8 mouse cellular contexts compared by ENCODE assay signal in the genomic region with DNA sequence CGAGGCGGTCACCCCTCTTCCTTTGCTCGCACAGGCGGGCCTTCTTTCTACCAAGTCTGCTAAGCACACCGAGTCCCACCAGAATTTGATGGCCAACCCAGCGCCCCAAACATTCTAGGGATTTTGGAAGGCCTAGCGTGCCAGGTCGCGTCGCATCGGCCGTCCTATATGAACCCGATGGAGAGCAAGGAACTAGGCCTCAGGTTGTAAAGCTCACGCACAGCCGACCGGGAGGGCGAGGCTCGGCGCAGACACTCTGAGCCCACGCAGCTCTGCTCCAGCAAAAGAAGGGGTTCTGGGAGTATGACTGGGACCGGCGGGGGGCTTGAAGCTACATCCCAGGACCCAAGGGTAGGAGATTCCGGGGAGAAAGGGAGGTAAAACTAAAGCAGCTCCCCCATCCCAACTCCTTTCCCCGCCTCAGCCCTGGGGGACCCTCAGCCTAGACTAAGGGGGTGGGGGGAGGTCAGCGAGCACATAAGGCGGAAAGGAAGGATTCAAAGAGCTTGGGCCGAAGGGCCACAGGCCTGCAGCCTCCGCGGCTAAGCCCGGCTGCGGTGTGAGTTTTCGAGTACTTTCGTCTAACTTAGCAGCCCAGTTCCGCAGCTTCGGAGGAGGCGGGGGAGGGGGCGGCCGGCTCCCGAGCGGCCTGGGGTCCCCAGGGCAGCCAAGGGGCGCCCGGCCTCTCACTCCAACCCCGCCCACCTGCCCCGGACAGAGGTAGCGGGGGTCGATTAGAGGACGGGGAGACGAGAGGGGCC. TPM values are rescaled to one million over a fixed set of nuclear protein-coding genes. Genes with fewer than 3 reads are reported as not detected.
A peak's percentile ranks its signal among the peaks of the same experiment; 100 is the strongest.
DNase-seq lines count a peak whose midpoint lies in the region; ATAC-seq and TF ChIP-seq lines count a peak whose summit lies in the region.
"Had no signal": no experiment of that assay in that cellular context is flagged by ENCODE, and none has a peak within 500 bp of the region (broad histone marks: within the 10 kb centered on the region; RNA-seq: fewer than 3 reads in every experiment).

No protein-coding gene starts in this region.

- TF ChIP-seq POLR2A in lung, adult 2 months (IDR thresholded peaks at IDR 0.05; ENCODE audit: borderline replicate concordance, extremely low read depth, low read depth, low read length) = no peak

- no peak for TF ChIP-seq EP300 in stomach, postnatal 0 days (optimal IDR thresholded peaks at IDR 0.05)

- H3K36me3 ChIP-seq in embryonic facial prominence, embryonic 11.5 days (replicated peaks; ENCODE audit: control insufficient read depth, insufficient read depth, low read depth, low read length) = no peaks in the 10 kb centered on the region
- no peaks in the 10 kb centered on the region for H3K36me3 ChIP-seq in hindbrain, embryonic 11.5 days (ENCODE audit: control insufficient read depth, insufficient read depth, low read length)
- H3K36me3 ChIP-seq in liver, embryonic 15.5 days (replicated peaks) = no peaks in the 10 kb centered on the region
- H3K36me3 ChIP-seq in stomach, postnatal 0 days (ENCODE audit: control insufficient read depth, insufficient read depth, low read length) = no peaks in the 10 kb centered on the region

- TF ChIP-seq CTCF in lung, adult 2 months (IDR thresholded peaks at IDR 0.05; ENCODE audit: insufficient read depth, low read length) = no peak
- no peak for TF ChIP-seq CTCF in stomach, postnatal 0 days (IDR thresholded peaks at IDR 0.05; ENCODE audit: low read depth)

- no peak overlapping the region for H3K4me3 ChIP-seq in lung, adult 2 months (replicated peaks; ENCODE audit: extremely low read depth, low read depth, low read length)
- peak overlapping the region; percentile 59 for H3K4me3 ChIP-seq in embryonic facial prominence, embryonic 11.5 days (ENCODE audit: low read depth, low read length)
- H3K4me3 ChIP-seq in hindbrain, embryonic 11.5 days (ENCODE audit: low read depth, low read length) = peak overlapping the region; percentile 51
- peak overlapping the region; percentile 52 for H3K4me3 ChIP-seq in liver, embryonic 15.5 days (replicated peaks)
- peak overlapping the region; percentile 49 for H3K4me3 ChIP-seq in stomach, postnatal 0 days (ENCODE audit: low read depth, low read length)

- no peaks in the 10 kb centered on the region for H3K9me3 ChIP-seq in embryonic facial prominence, embryonic 11.5 days (replicated peaks; ENCODE audit: control insufficient read depth, low read length)
- H3K9me3 ChIP-seq in hindbrain, embryonic 11.5 days (ENCODE audit: control insufficient read depth, low read length) = no peaks in the 10 kb centered on the region
- H3K9me3 ChIP-seq in liver, embryonic 15.5 days (replicated peaks) = no peaks in the 10 kb centered on the region
- no peaks in the 10 kb centered on the region for H3K9me3 ChIP-seq in stomach, postnatal 0 days (ENCODE audit: control insufficient read depth, low read length)

- 16% methylated on average over 48 of the region's 48 CpGs for WGBS in lung, adult 2 months
- 2% methylated on average over 44 of the region's 48 CpGs for WGBS in embryonic facial prominence, embryonic 11.5 days
- 1% methylated on average over 35 of the region's 48 CpGs for WGBS in hindbrain, embryonic 11.5 days
- WGBS in liver, embryonic 15.5 days (ENCODE audit: insufficient replicate concordance) = 2% methylated on average over 48 of the region's 48 CpGs
- WGBS in stomach, postnatal 0 days = 26% methylated on average over 45 of the region's 48 CpGs

- H3K9ac ChIP-seq in embryonic facial prominence, embryonic 11.5 days (replicated peaks; ENCODE audit: low read length) = peak overlapping the region; percentile 32
- H3K9ac ChIP-seq in hindbrain, embryonic 11.5 days (ENCODE audit: low read depth, low read length) = peak overlapping the region; percentile 11; the same call in 1 of the 2 replicates
- no peak overlapping the region for H3K9ac ChIP-seq in liver, embryonic 15.5 days
- H3K9ac ChIP-seq in stomach, postnatal 0 days (ENCODE audit: low read length) = no peak overlapping the region

- peaks cover 12% of the 10 kb centered on the region for H3K4me1 ChIP-seq in lung, adult 2 months (ENCODE audit: control insufficient read depth, insufficient read depth, low read length)
- H3K4me1 ChIP-seq in embryonic facial prominence, embryonic 11.5 days (ENCODE audit: control insufficient read depth, insufficient read depth, low read length) = peaks cover 4% of the 10 kb centered on the region
- peaks cover 15% of the 10 kb centered on the region for H3K4me1 ChIP-seq in hindbrain, embryonic 11.5 days (replicated peaks; ENCODE audit: control insufficient read depth, insufficient read depth, low read length)
- peaks cover 33% of the 10 kb centered on the region for H3K4me1 ChIP-seq in liver, embryonic 15.5 days (replicated peaks)
- peaks cover 5% of the 10 kb centered on the region; the same call in 1 of the 2 replicates for H3K4me1 ChIP-seq in stomach, postnatal 0 days (replicated peaks; ENCODE audit: control insufficient read depth, insufficient read depth)

- ATAC-seq in embryonic facial prominence, embryonic 11.5 days (replicated peaks; ENCODE audit: insufficient number of reproducible peaks, low FRiP score, low TSS enrichment, low read depth) = no peak
- no peak for ATAC-seq in hindbrain, embryonic 11.5 days (ENCODE audit: low FRiP score)
- no peak for ATAC-seq in liver, embryonic 15.5 days (ENCODE audit: insufficient read depth)
- no peak for ATAC-seq in stomach, postnatal 0 days (ENCODE audit: low FRiP score, low TSS enrichment)

- peak; percentile 28 for DNase-seq in lung, adult 2 months
- no peak for DNase-seq in lung, postnatal 10 days
- DNase-seq in embryonic facial prominence, embryonic 11.5 days (ENCODE audit: low spot score) = no peak
- DNase-seq in hindbrain, embryonic 11.5 days (ENCODE audit: low spot score) = peak; percentile 65
- peak; percentile 22 for DNase-seq in stomach, postnatal 0 days (ENCODE audit: low spot score)
- no peak for DNase-seq in left cerebral cortex, postnatal 14 days (ENCODE audit: low spot score in 2 of 2)

- H3K27ac ChIP-seq in embryonic facial prominence, embryonic 11.5 days (replicated peaks; ENCODE audit: low read depth, low read length) = no peak overlapping the region
- H3K27ac ChIP-seq in hindbrain, embryonic 11.5 days (ENCODE audit: low read depth, low read length) = no peak overlapping the region
- no peak overlapping the region for H3K27ac ChIP-seq in liver, embryonic 15.5 days (replicated peaks)
- no peak overlapping the region for H3K27ac ChIP-seq in stomach, postnatal 0 days (replicated peaks)

- H3K27me3 ChIP-seq in embryonic facial prominence, embryonic 11.5 days (ENCODE audit: control insufficient read depth, insufficient read depth, low read length) = peaks cover 64% of the 10 kb centered on the region
- H3K27me3 ChIP-seq in hindbrain, embryonic 11.5 days (ENCODE audit: control insufficient read depth, insufficient read depth, low read length) = peaks cover 90% of the 10 kb centered on the region
- H3K27me3 ChIP-seq in liver, embryonic 15.5 days = peaks cover 100% of the 10 kb centered on the region
- peaks cover 21% of the 10 kb centered on the region for H3K27me3 ChIP-seq in stomach, postnatal 0 days (ENCODE audit: control insufficient read depth, insufficient read depth, low read length)

- H3K4me2 ChIP-seq in embryonic facial prominence, embryonic 11.5 days (ENCODE audit: low read depth, low read length) = peak overlapping the region; percentile 92
- peak overlapping the region; percentile 94 for H3K4me2 ChIP-seq in hindbrain, embryonic 11.5 days (replicated peaks; ENCODE audit: low read depth, low read length)
- peak overlapping the region; percentile 72 for H3K4me2 ChIP-seq in liver, embryonic 15.5 days
- H3K4me2 ChIP-seq in stomach, postnatal 0 days (replicated peaks; ENCODE audit: low read depth) = peak overlapping the region; percentile 82

- intact Hi-C loops in left cerebral cortex, postnatal 14 days (cut with DNase I) = loop anchor here (5.0 kb wide), 2 partner anchors 202 to 333 kb away; no protein-coding TSS in a partner anchor

RNA-seq across cellular contexts. Expression of gene Otx1, which starts 2.2 kb away (rescaled TPM):
- polyA plus RNA-seq in lung, adult 2 months (2012; rRNA removed) = 0.70 and 1.5 TPM in 2 replicates
- polyA plus RNA-seq in embryonic facial prominence, embryonic 11.5 days (2014; fragmentation: Nextera tagmentation; extraction: Ambion mirVana) = 5.9 and 9.4 TPM in 2 replicates
- polyA plus RNA-seq in hindbrain, embryonic 11.5 days (2014; fragmentation: Nextera tagmentation; extraction: Ambion mirVana) = 2.0 and 3.0 TPM in 2 replicates
- not detected in 2 replicates for polyA plus RNA-seq in liver, embryonic 15.5 days (2015; fragmentation: Nextera tagmentation; extraction: Ambion mirVana)
- polyA plus RNA-seq in stomach, postnatal 0 days (2015; fragmentation: Nextera tagmentation; extraction: Ambion mirVana) = 0.02 TPM in 1 of 2 replicates, not detected in the other
- total RNA-seq in left cerebral cortex, postnatal 14 days (2021) = 1 to 10 TPM; 6.1 to 9.1 TPM
- polyA plus RNA-seq: large intestine, adult 2 months had no signal

Comparison
In these comparisons a context has a peak if more than half of its experiments do, and no peak if none do; other contexts are left out.
1. DNase-seq: peak in lung, adult 2 months (single experiment), hindbrain, embryonic 11.5 days (single experiment) and stomach, postnatal 0 days (single experiment); none in lung, postnatal 10 days (single experiment), embryonic facial prominence, embryonic 11.5 days (single experiment) and left cerebral cortex, postnatal 14 days (0 of 2).
2. H3K9ac ChIP-seq: peak in embryonic facial prominence, embryonic 11.5 days (single experiment) and hindbrain, embryonic 11.5 days (single experiment); none in liver, embryonic 15.5 days (single experiment) and stomach, postnatal 0 days (single experiment).
3. Peak in every context shown above with its lines, with median percentiles within 50 percentile points of each other: H3K4me2 ChIP-seq.